Mouse (Mus musculus) heart, postnatal 0 days (tissue): ENCODE measurements around the gene Grik1.

Source experiments
- CTCF ChIP-seq: IDR thresholded peaks from 2 replicates; pipeline ENCODE4 v1.5.1; 2016; ENCODE audit warnings: antibody characterized with exemption, control low read depth, low read depth
- EP300 ChIP-seq: IDR thresholded peaks from 2 replicates; pipeline ENCODE4 v1.6.1; 2016; ENCODE audit warnings: antibody characterized with exemption, low read depth

GRCm38 (mm10) chr16:88257072-88257471 is 33.0 kb downstream of the Grik1 start:
- TF ChIP-seq CTCF (no peak), EP300 (no peak)
